Mouse (Mus musculus) G1E (cell line): ENCODE results near the gene Trit1. TPM values are rescaled to one million over a fixed set of nuclear protein-coding genes. Genes with fewer than 3 reads are reported as not detected.
A peak's percentile ranks its signal among the peaks of the same experiment; 100 is the strongest.

Source experiments
- ATAC-seq: 2 replicates; pipeline ENCODE4 v1.8.0; 2016; ENCODE audit warnings: mild to moderate bottlenecking; ENCODE audit not compliant: insufficient number of reproducible peaks, poor library complexity, low FRiP score, severe bottlenecking; ENCODE audit errors: extremely low read depth
- DNase-seq: peaks from one replicate; pipeline ENCODE4 v3.0.0; 2012; ENCODE audit warnings: low spot score
- H3K27me3 ChIP-seq: 2 replicates; pipeline ENCODE4 v1.6.1; 2012; ENCODE audit warnings: mild to moderate bottlenecking, low read length, inconsistent platforms; ENCODE audit not compliant: insufficient read depth
- H3K36me3 ChIP-seq: replicated peaks from 2 replicates; pipeline ENCODE3; 2012; ENCODE audit warnings: mild to moderate bottlenecking, inconsistent platforms
- H3K4me1 ChIP-seq: 2 replicates; pipeline ENCODE4 v1.6.1; 2012; ENCODE audit warnings: low read depth, low read length, inconsistent platforms, mixed read lengths; ENCODE audit not compliant: insufficient read depth
- H3K4me3 ChIP-seq: 2 replicates; pipeline ENCODE4 v1.5.1; 2012; ENCODE audit warnings: low read depth, mild to moderate bottlenecking, inconsistent platforms, low read length, moderate library complexity, mixed read lengths
- H3K9me3 ChIP-seq: replicated peaks from 2 replicates; pipeline ENCODE4 v1.6.1; 2012; ENCODE audit warnings: inconsistent platforms
- CTCF ChIP-seq: IDR thresholded peaks from 2 replicates; pipeline ENCODE4 v1.5.1; 2012; ENCODE audit warnings: low read depth, low read length, inconsistent platforms, mixed read lengths
- GATA1 ChIP-seq: IDR thresholded peaks from 2 replicates; pipeline ENCODE4 v1.6.1; 2012; ENCODE audit warnings: borderline replicate concordance, low read length, inconsistent platforms, mixed read lengths
- GATA2 ChIP-seq: IDR thresholded peaks from 2 replicates; pipeline ENCODE4 v1.6.1; 2012; ENCODE audit warnings: low read depth, low read length, inconsistent platforms, borderline replicate concordance
- POLR2AphosphoS5 ChIP-seq: IDR thresholded peaks from 2 replicates; pipeline ENCODE4 v1.6.1; 2012; ENCODE audit warnings: low read depth, low read length, inconsistent platforms; ENCODE audit not compliant: insufficient replicate concordance
- TAL1 ChIP-seq: conservative IDR thresholded peaks from 2 replicates; pipeline ENCODE4 v1.6.1; 2012; ENCODE audit warnings: low read depth, low read length, inconsistent platforms, mixed read lengths
- polyA plus RNA-seq: library from polyadenylated mRNA; stranded (reverse); fragments of >175 nt; gene quantifications from 2 replicates; pipeline ENCODE4 v1.2.3, GENCODE M21; 2012
- total RNA-seq, 2 experiments: library from RNA; stranded (forward) in 1 of 2; stranded (reverse) in 1 of 2; fragments of 200-1000 nt in 1 of 2; fragments of >200 nt in 1 of 2; fragmentation: Nextera tagmentation in 1 of 2; gene quantifications; 2 replicates each; pipeline ENCODE4 v1.2.3; 2014 to 2017

Trit1 gene
- total RNA-seq (2014; fragmentation: Nextera tagmentation) (23.6 and 24.4 TPM in 2 replicates), total RNA-seq (2017) (24.4 and 26.4 TPM in 2 replicates), polyA plus RNA-seq (2.8 and 3.2 TPM in 2 replicates)

DNA sequence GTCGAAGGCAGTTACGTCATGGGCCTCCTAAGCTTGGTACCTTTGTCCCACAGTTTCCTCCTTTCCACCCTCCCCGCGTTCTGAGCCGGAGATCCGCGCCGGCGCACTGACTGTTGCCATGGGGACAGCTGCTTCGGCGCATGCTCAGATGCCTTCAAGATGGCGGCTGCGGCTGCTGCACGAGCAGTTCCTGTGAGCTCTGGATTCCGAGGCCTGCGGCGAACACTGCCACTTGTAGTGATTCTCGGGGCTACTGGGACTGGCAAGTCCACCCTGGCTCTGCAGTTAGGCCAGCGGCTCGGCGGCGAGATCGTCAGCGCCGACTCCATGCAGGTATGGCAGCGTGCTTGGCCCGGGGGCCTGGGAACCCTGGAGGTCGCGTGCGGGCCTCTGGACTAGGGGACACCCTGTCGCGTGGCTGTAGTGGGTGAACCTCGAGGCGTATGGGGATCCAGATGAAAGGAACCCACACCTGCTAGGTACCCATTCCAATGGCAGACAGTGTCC is at the start of gene Trit1:
TSS of gene Trit1 (plus strand) at position 147 of the 507 bp plus-strand sequence.
- Histone ChIP-seq H3K4me3 (peak within 1 kb of the TSS; percentile 86), H3K27me3 (no peaks in the 10 kb centered on the region; the same call in 1 of the 2 replicates), H3K36me3 (peaks cover 30% of the 10 kb centered on the region), H3K9me3 (no peaks in the 10 kb centered on the region), H3K4me1 (peaks cover 30% of the 10 kb centered on the region)
- TF ChIP-seq GATA1 (no peak), POLR2AphosphoS5 (no peak), CTCF (no peak), GATA2 (no peak), TAL1 (no peak)
- ATAC-seq: peak; percentile 88
- peak; percentile 82 for DNase-seq

DNA sequence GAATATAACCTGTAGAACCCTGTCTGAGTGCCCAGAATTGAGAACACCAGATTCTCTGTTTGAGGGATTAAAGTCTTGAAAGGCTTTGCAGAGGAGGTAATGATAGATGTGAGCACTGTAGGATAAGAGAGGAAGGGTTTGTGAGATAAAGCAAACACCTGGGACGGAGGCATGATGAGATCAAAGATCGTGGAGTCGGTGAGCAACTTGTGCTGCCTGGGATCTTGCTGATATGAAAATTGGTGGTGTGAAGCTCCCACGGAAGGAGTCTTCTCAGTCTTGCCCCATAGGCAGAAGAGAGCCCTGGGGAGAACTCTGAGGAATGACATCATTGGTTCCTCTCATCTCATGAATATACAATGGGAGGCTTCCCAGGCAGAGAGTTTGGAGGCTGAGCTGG is 48.3 kb upstream of the Trit1 start:
- Histone ChIP-seq H3K9me3 (no peaks in the 10 kb centered on the region), H3K4me1 (no peaks in the 10 kb centered on the region), H3K27me3 (peaks cover 21% of the 10 kb centered on the region), H3K4me3 (no peak overlapping the region), H3K36me3 (no peaks in the 10 kb centered on the region)
- no peak for TF ChIP-seq POLR2AphosphoS5
- no peak for TF ChIP-seq GATA2
- no peak for TF ChIP-seq GATA1
- TF ChIP-seq CTCF: no peak
- TF ChIP-seq TAL1: no peak
- no peak for DNase-seq
- ATAC-seq: no peak

DNA sequence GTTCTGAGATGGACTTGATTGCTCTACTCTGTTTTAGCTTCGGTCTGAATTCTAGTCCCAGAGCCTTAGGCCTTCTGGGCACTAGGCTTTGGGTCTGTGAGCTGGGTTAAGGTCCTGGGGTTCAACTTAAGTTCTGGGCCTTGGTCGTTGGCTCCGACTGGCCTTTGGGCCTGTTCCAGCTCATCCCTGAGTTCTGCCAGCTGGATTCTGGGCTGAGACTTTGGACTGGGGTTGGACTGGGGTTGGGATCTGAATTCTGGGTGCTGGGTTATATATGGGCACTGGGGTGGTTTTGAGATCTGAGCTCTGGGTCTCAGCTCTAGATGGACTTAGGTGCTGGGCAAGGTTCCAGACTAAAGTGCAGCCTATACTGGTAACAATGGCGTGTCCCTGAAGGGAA is 45.2 kb upstream of the Trit1 start:
- ATAC-seq: no peak
- H3K4me3 ChIP-seq: no peak overlapping the region
- TF ChIP-seq CTCF (no peak), GATA2 (no peak), TAL1 (no peak), GATA1 (no peak), POLR2AphosphoS5 (no peak)

DNA sequence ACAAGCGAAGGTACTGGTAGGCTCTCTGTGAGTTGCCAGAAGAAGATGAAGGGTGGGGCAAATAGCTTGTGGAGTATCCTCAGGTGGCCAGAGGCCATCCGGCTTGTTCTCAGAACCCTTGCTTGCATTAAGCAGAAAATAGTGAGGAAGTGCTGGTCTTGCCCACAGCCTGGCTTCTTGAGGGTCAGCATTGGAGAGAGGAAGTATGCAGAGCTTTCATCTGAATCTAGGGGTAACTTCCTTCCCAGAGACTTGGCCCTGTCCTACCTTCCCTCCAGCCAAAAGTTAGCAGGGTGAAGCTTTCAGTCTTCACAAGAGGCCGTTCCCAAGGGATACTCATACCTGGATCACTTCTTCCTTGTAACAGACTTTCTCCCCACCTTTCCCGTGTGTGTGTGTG is 44.8 kb upstream of the Trit1 start:
- H3K4me1 ChIP-seq: no peaks in the 10 kb centered on the region
- ATAC-seq: no peak
- H3K9me3 ChIP-seq: no peaks in the 10 kb centered on the region
- TF ChIP-seq POLR2AphosphoS5 (no peak), TAL1 (no peak), GATA1 (no peak), CTCF (no peak), GATA2 (no peak)
- no peak for DNase-seq
- H3K36me3 ChIP-seq: no peaks in the 10 kb centered on the region
- H3K27me3 ChIP-seq: peaks cover 11% of the 10 kb centered on the region
- H3K4me3 ChIP-seq: no peak overlapping the region

More for the DNA sequence above, 45.2 kb upstream of the Trit1 start:
- Histone ChIP-seq H3K27me3 (peaks cover 16% of the 10 kb centered on the region), H3K9me3 (no peaks in the 10 kb centered on the region), H3K4me1 (no peaks in the 10 kb centered on the region), H3K36me3 (no peaks in the 10 kb centered on the region)
- DNase-seq: no peak

DNA sequence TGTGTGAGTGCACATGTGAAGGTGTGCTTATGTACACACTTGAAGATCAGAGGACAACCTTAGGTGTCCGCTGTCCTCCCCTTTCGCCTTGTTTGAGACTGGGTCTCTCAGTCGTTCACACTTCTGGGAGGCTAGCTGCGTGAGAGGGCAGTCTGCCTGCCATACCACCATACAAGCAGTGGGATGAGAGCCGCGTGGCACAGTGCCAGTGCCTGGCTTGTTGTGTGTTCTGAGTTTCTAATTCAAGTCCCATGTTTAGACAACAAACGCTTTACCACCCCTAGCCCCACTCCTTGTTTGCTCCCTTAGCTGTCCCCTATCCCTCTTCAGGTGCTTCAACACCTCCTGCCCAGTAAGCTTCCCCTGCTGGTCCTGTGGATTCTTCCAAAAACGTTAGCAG is 44.3 kb upstream of the Trit1 start:
- no peak for TF ChIP-seq GATA2
- TF ChIP-seq POLR2AphosphoS5: no peak
- TF ChIP-seq TAL1: no peak
- no peak for TF ChIP-seq CTCF
- TF ChIP-seq GATA1: no peak
- no peaks in the 10 kb centered on the region for H3K36me3 ChIP-seq
- no peak overlapping the region for H3K4me3 ChIP-seq
- peaks cover 10% of the 10 kb centered on the region; the same call in 1 of the 2 replicates for H3K27me3 ChIP-seq
- ATAC-seq (no peak), DNase-seq (no peak)
- H3K4me1 ChIP-seq: no peaks in the 10 kb centered on the region
- H3K9me3 ChIP-seq: no peaks in the 10 kb centered on the region

DNA sequence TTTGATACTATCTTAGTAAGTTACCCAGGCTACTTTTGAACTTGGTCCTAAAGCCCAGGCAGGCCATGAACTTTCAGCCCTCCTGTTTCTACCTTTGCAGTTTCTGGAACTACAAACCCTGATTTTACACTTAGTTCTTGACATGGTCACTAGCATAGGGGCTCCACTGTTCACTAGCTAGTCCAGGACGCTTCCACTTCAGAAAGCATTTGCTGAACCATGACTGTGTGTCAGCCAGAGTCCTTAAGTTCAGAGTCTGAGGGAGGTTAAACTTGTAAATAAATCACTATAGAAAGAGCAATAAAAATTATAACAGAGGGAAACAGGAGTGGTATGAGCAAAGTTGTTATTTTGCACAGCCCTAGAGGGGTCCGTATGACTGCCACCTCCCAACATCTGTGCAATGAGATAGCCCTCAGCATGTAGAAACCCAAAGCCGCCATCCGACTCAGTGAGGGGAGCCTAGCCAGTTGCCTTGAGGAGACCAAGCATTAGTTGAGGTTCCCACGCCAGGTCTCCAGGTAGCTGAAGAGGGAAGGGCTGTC is 41.3 kb upstream of the Trit1 start:
- TF ChIP-seq POLR2AphosphoS5 (no peak), GATA1 (no peak), CTCF (no peak), GATA2 (no peak), TAL1 (no peak)
- no peaks in the 10 kb centered on the region for H3K4me1 ChIP-seq
- H3K4me3 ChIP-seq: no peak overlapping the region
- H3K27me3 ChIP-seq: peaks cover 10% of the 10 kb centered on the region; the same call in 1 of the 2 replicates
- DNase-seq (no peak), ATAC-seq (no peak)
- no peaks in the 10 kb centered on the region for H3K36me3 ChIP-seq
- no peaks in the 10 kb centered on the region for H3K9me3 ChIP-seq
